19 mouse cellular contexts compared by ENCODE assay signal in genomic region chr7:133101070-133101469, GRCm38 (mm10). TPM values are rescaled to one million over a fixed set of nuclear protein-coding genes. Genes with fewer than 3 reads are reported as not detected.
DNase-seq lines count a peak whose midpoint lies in the region; ATAC-seq and TF ChIP-seq lines count a peak whose summit lies in the region.
"Had no signal": no experiment of that assay in that cellular context is flagged by ENCODE, and none has a peak within 500 bp of the region (broad histone marks: within the 10 kb centered on the region; RNA-seq: fewer than 3 reads in every experiment).

No protein-coding gene starts in this region.

- no peaks in the 10 kb centered on the region for H3K9me3 ChIP-seq in heart, embryonic 12.5 days (replicated peaks)
- H3K9me3 ChIP-seq in hindbrain, embryonic 13.5 days = no peaks in the 10 kb centered on the region
- H3K9me3 ChIP-seq in hindbrain, embryonic 16.5 days (ENCODE audit: control insufficient read depth, low read length) = no peaks in the 10 kb centered on the region
- H3K9me3 ChIP-seq: embryonic facial prominence, embryonic 10.5 days; forebrain, embryonic 13.5 days had no signal

- 87% methylated on average over 6 of the region's 6 CpGs for WGBS in heart, embryonic 12.5 days
- WGBS in hindbrain, embryonic 13.5 days = 70% methylated on average over 6 of the region's 6 CpGs
- WGBS in hindbrain, embryonic 16.5 days = 65% methylated on average over 6 of the region's 6 CpGs
- WGBS in olfactory bulb, adult 2 months = 42% methylated on average over 6 of the region's 6 CpGs

- no peak for DNase-seq in gastrocnemius, adult 2 months
- DNase-seq in gastrocnemius, postnatal 36 days = no peak
- DNase-seq in heart, adult 8-10 months (ENCODE audit: low spot score) = no peak
- DNase-seq in testis, postnatal 14 days (ENCODE audit: low spot score) = no peak
- DNase-seq: adrenal gland, adult 2 months; adrenal gland, postnatal 25 days; cerebellum, adult 18-20 months; cerebellum, adult 9-11 months; cerebellum, postnatal 36 days; gastrocnemius, postnatal 25 days; kidney, adult 11 months; kidney, adult 9 months had no signal

- H3K4me3 ChIP-seq in gastrocnemius, adult 2 months = no peak overlapping the region
- H3K4me3 ChIP-seq in heart, embryonic 12.5 days = no peak overlapping the region
- H3K4me3 ChIP-seq in hindbrain, embryonic 13.5 days = no peak overlapping the region
- no peak overlapping the region for H3K4me3 ChIP-seq in hindbrain, embryonic 16.5 days (ENCODE audit: low read length)
- no peak overlapping the region for H3K4me3 ChIP-seq in olfactory bulb, adult 2 months (ENCODE audit: insufficient read depth, low read depth, low read length)
- H3K4me3 ChIP-seq: embryonic facial prominence, embryonic 10.5 days; forebrain, embryonic 13.5 days had no signal

- TF ChIP-seq POLR2A in olfactory bulb, adult 2 months (IDR thresholded peaks at IDR 0.05; ENCODE audit: insufficient read depth, low read depth, low read length) = no peak

- peaks cover 72% of the 10 kb centered on the region for H3K4me1 ChIP-seq in heart, embryonic 12.5 days (replicated peaks)
- H3K4me1 ChIP-seq in hindbrain, embryonic 13.5 days (replicated peaks) = peaks cover 68% of the 10 kb centered on the region
- peaks cover 18% of the 10 kb centered on the region for H3K4me1 ChIP-seq in hindbrain, embryonic 16.5 days (ENCODE audit: control insufficient read depth, insufficient read depth, low read depth, low read length)
- peaks cover 41% of the 10 kb centered on the region for H3K4me1 ChIP-seq in olfactory bulb, adult 2 months (ENCODE audit: control insufficient read depth, insufficient read depth, low read length)

- H3K36me3 ChIP-seq in heart, embryonic 12.5 days = peaks cover 10% of the 10 kb centered on the region
- no peaks in the 10 kb centered on the region for H3K36me3 ChIP-seq in hindbrain, embryonic 13.5 days
- H3K36me3 ChIP-seq in hindbrain, embryonic 16.5 days (ENCODE audit: control insufficient read depth, insufficient read depth, low read length) = no peaks in the 10 kb centered on the region

- intact Hi-C loops in gastrocnemius, adult 2 months (cut with DNase I) = no loop called here
- intact Hi-C loops in gastrocnemius, postnatal 36 days (cut with DNase I) = loop anchor here (5.0 kb wide), 1 partner anchor 44 kb away; no protein-coding TSS in a partner anchor

- ATAC-seq in heart, embryonic 12.5 days (ENCODE audit: insufficient number of reproducible peaks, low FRiP score) = no peak
- ATAC-seq in hindbrain, embryonic 13.5 days (ENCODE audit: low FRiP score) = no peak
- ATAC-seq in hindbrain, embryonic 16.5 days = no peak
- ATAC-seq: hindbrain, postnatal 0 days had no signal

- TF ChIP-seq CTCF in gastrocnemius, adult 2 months (IDR thresholded peaks at IDR 0.05) = no peak
- no peak for TF ChIP-seq CTCF in olfactory bulb, adult 2 months (IDR thresholded peaks at IDR 0.05; ENCODE audit: insufficient read depth, low read depth, low read length)

- no peaks in the 10 kb centered on the region for H3K27me3 ChIP-seq in heart, embryonic 12.5 days (replicated peaks)
- H3K27me3 ChIP-seq in hindbrain, embryonic 13.5 days = no peaks in the 10 kb centered on the region
- no peaks in the 10 kb centered on the region for H3K27me3 ChIP-seq in hindbrain, embryonic 16.5 days (replicated peaks; ENCODE audit: control insufficient read depth, insufficient read depth, low read length)
- H3K27me3 ChIP-seq: forebrain, embryonic 13.5 days had no signal

- peak overlapping the region; percentile 57 for H3K27ac ChIP-seq in gastrocnemius, adult 2 months
- peak overlapping the region; percentile 21; the same call in 1 of the 2 replicates for H3K27ac ChIP-seq in heart, embryonic 12.5 days (ENCODE audit: poor library complexity, severe bottlenecking)
- 0 out of 2 replicates have a peak overlapping the region, but pooled peaks have one; percentile 42 for H3K27ac ChIP-seq in hindbrain, embryonic 13.5 days
- no peak overlapping the region for H3K27ac ChIP-seq in hindbrain, embryonic 16.5 days (ENCODE audit: low read depth, low read length)
- peak overlapping the region; percentile 23 for H3K27ac ChIP-seq in olfactory bulb, adult 2 months (ENCODE audit: insufficient read depth, low read depth, low read length)
- H3K27ac ChIP-seq: embryonic facial prominence, embryonic 10.5 days; forebrain, embryonic 13.5 days; hindbrain, postnatal 0 days had no signal

- H3K4me2 ChIP-seq in heart, embryonic 12.5 days = no peak overlapping the region
- H3K4me2 ChIP-seq in hindbrain, embryonic 13.5 days = no peak overlapping the region
- H3K4me2 ChIP-seq in hindbrain, embryonic 16.5 days (ENCODE audit: low read length) = no peak overlapping the region
- H3K4me2 ChIP-seq: forebrain, embryonic 13.5 days had no signal

- no peak overlapping the region for H3K9ac ChIP-seq in heart, embryonic 12.5 days
- H3K9ac ChIP-seq in hindbrain, embryonic 13.5 days = no peak overlapping the region
- H3K9ac ChIP-seq in hindbrain, embryonic 16.5 days (ENCODE audit: low read depth, low read length) = no peak overlapping the region
- H3K9ac ChIP-seq: forebrain, embryonic 13.5 days had no signal

RNA-seq across cellular contexts. Expression of gene Fgfr2, which starts 22.1 kb away (rescaled TPM):
- under 1 TPM; 0.15 to 0.33 TPM for total RNA-seq in gastrocnemius, adult 2 months (2021)
- total RNA-seq in gastrocnemius, postnatal 36 days (2021) = under 1 TPM; 0.28 to 0.49 TPM
- polyA plus RNA-seq in heart, embryonic 12.5 days (2016; fragmentation: Nextera tagmentation; extraction: Ambion mirVana) = 33.6 and 34.1 TPM in 2 replicates
- 1 to 10 TPM; 1.1 to 1.9 (median 1.4) TPM for total RNA-seq in heart, adult 8-10 months (2022)
- 26.3 and 33.9 TPM in 2 replicates for polyA plus RNA-seq in hindbrain, embryonic 13.5 days (2015; fragmentation: Nextera tagmentation; extraction: Ambion mirVana)
- 24.1 and 27.7 TPM in 2 replicates for polyA plus RNA-seq in hindbrain, embryonic 16.5 days (2015; fragmentation: Nextera tagmentation; extraction: Ambion mirVana)
- not detected in 2 replicates for polyA plus RNA-seq in olfactory bulb, adult 2 months (2012; ENCODE audit: insufficient read depth, insufficient read length, low replicate concordance, missing spikeins)

RNA-seq across cellular contexts. Expression of gene Ctbp2, which starts 23.1 kb away (rescaled TPM):
- 10 to 100 TPM; 18.7 to 23.0 TPM for total RNA-seq in gastrocnemius, adult 2 months (2021)
- total RNA-seq in gastrocnemius, postnatal 36 days (2021) = 10 to 100 TPM; 15.1 to 15.9 TPM
- polyA plus RNA-seq in heart, embryonic 12.5 days (2016; fragmentation: Nextera tagmentation; extraction: Ambion mirVana) = 60.6 and 66.2 TPM in 2 replicates
- total RNA-seq in heart, adult 8-10 months (2022) = 10 to 100 TPM; 24.9 to 28.1 (median 27.6) TPM
- polyA plus RNA-seq in hindbrain, embryonic 13.5 days (2015; fragmentation: Nextera tagmentation; extraction: Ambion mirVana) = 82.8 and 85.6 TPM in 2 replicates
- polyA plus RNA-seq in hindbrain, embryonic 16.5 days (2015; fragmentation: Nextera tagmentation; extraction: Ambion mirVana) = 44.9 and 57.9 TPM in 2 replicates
- not detected in 2 replicates for polyA plus RNA-seq in olfactory bulb, adult 2 months (2012; ENCODE audit: insufficient read depth, insufficient read length, low replicate concordance, missing spikeins)

Comparison
In these comparisons a context has a peak if more than half of its experiments do, and no peak if none do; other contexts are left out.
1. RNA of gene Ctbp2, which starts 23.1 kb away (polyA plus RNA-seq): 82.8 to 85.6 TPM in hindbrain, embryonic 13.5 days, 60.6 to 66.2 TPM in heart, embryonic 12.5 days and 44.9 to 57.9 TPM in hindbrain, embryonic 16.5 days; not detected in olfactory bulb, adult 2 months; every median in the first group is over 10 times any median in the second.